Mouse (Mus musculus): ENCODE results near the gene H2-Eb2. TPM values are rescaled to one million over a fixed set of nuclear protein-coding genes. Genes with fewer than 3 reads are reported as not detected.
"Not testable (repeated sequence)": the region's sequence is repeated elsewhere in the genome, so short reads cannot be mapped to it uniquely, and the experiment has no call there.

H2-Eb2 gene
- polyA plus RNA-seq, 1 experiment from 2014 or later, result 0.08 TPM

DNA sequence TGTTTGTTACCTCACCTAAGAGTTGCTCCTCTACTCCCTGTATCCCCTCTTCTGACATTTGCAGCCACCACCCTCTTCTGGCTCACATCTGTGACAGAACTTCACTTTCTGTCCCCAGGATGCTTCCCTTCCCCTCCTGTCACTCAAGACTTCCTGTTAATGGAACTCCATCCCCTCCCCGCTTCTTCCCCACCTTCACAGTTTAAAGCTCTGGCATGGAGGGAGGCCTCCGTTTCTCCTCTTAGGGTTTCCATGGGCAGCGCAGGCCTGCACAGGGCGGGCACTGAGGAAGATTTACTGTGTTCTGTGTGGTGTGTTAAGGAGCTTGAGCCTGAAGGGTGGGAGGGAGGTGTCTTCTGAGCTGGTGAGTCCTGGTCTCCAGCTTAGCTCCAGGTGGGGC lies 17.3 kb upstream of the H2-Eb2 start:
- H3K4me2 ChIP-seq, result no peak overlapping the region
- H3K4me1 ChIP-seq (replicated peaks), result peaks cover 4% of the 10 kb centered on the region
- H3K4me3 ChIP-seq, result no peak overlapping the region
- no peak for ATAC-seq (ENCODE audit: low FRiP score)
- no peaks in the 10 kb centered on the region for H3K9me3 ChIP-seq
- no peak overlapping the region for H3K9ac ChIP-seq
- no peaks in the 10 kb centered on the region for H3K36me3 ChIP-seq
- peaks cover 8% of the 10 kb centered on the region; the same call in 1 of the 2 replicates for H3K27me3 ChIP-seq
- WGBS, result 92% methylated on average over 4 of the region's 4 CpGs
- no peak overlapping the region for H3K27ac ChIP-seq

DNA sequence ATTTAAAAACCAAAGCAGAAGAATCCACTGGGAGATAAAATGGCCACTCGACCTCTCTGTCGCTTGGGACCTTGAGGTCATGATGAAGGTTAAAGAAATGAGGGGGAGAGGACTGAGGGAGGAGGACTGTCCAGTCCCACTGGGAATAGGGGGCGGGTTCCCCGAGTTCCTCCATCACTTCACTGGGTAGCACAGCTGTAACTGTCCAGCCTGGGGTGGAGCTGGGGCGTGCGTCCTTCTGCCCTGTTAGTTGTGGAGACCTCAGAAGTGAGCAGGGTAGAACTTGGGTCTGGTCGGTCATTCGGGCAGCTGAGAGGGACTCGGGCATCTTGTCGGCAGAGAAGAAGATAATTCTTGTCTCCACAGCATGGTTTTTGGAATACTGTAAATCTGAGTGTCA lies 16.2 kb upstream of the H2-Eb2 start:
- H3K27me3 ChIP-seq, result peaks cover 8% of the 10 kb centered on the region; the same call in 1 of the 2 replicates
- peaks cover 4% of the 10 kb centered on the region for H3K4me1 ChIP-seq (replicated peaks)
- peak overlapping the region; percentile 75 for H3K27ac ChIP-seq
- no peaks in the 10 kb centered on the region for H3K9me3 ChIP-seq
- H3K36me3 ChIP-seq, result no peaks in the 10 kb centered on the region
- peak overlapping the region; percentile 78 for H3K9ac ChIP-seq
- peak overlapping the region; percentile 59 for H3K4me3 ChIP-seq
- ATAC-seq (ENCODE audit: low FRiP score), result peak; percentile 44; the same call in 1 of the 2 replicates
- H3K4me2 ChIP-seq, result peak overlapping the region; percentile 68
- 33% methylated on average over 10 of the region's 10 CpGs for WGBS

DNA sequence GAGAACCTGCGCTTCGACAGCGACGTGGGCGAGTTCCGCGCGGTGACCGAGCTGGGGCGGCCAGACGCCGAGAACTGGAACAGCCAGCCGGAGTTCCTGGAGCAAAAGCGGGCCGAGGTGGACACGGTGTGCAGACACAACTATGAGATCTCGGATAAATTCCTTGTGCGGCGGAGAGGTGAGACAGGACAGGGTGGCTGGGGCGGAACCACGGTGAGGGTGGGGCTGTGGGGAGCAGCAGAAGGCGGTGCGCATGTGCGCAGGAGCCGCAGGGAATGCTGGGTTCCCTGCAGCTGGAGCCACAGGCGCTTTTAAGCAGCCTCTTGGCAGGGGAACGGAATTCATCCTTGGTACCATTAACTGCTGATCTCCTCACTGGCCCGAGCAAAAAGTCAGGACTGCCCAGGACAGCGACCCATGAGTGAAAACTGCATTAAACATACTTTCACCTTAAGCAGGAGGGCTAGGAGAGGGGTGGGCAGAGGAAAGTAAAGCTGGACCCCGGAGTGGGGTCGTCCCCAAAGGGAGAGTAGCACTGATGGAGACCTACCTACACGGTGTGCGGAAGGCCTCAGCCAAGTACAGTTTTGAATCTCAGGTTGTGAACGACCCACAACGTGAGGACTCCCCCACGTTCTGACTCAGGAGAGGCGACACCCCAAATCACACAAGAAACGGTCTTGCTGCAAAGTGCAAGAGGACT lies 15.6 kb upstream of the H2-Eb2 start:
- WGBS, result 25% methylated on average over 38 of the region's 38 CpGs
- ATAC-seq (ENCODE audit: low FRiP score), result peak; percentile 90
- Histone ChIP-seq H3K27me3 (peaks cover 8% of the 10 kb centered on the region; the same call in 1 of the 2 replicates), H3K9ac (peak overlapping the region; percentile 78), H3K27ac (peak overlapping the region; percentile 75), H3K4me3 (peak overlapping the region; percentile 59), H3K36me3 (no peaks in the 10 kb centered on the region), H3K9me3 (no peaks in the 10 kb centered on the region), H3K4me2 (peak overlapping the region; percentile 68), H3K4me1 (replicated peaks) (peaks cover 4% of the 10 kb centered on the region)

DNA sequence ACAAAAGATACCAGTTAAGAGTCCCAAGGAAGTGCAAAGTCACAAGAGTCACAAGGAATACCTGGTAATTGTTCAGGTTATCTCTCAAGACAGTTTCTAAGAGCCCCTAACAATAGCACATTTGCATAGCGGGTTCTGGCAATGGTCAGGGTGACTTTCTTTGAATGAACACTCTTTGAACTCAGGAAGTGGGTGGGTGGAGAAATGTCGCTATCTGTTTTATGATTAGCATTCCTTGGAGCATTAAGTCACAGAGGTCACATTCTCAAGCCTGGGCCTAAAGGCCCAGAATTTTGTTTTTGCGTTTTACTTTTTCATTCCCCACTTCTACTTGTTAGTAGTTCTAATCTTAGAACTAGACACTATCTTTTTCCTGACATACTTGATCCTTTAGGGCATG lies 14.9 kb upstream of the H2-Eb2 start:
- H3K9ac ChIP-seq; H3K4me3 ChIP-seq; H3K4me1 ChIP-seq (replicated peaks); ATAC-seq (ENCODE audit: low FRiP score); H3K27me3 ChIP-seq; H3K27ac ChIP-seq; H3K4me2 ChIP-seq; H3K9me3 ChIP-seq; H3K36me3 ChIP-seq: not testable (repeated sequence)
- 87% methylated on average over 3 of the region's 3 CpGs for WGBS

DNA sequence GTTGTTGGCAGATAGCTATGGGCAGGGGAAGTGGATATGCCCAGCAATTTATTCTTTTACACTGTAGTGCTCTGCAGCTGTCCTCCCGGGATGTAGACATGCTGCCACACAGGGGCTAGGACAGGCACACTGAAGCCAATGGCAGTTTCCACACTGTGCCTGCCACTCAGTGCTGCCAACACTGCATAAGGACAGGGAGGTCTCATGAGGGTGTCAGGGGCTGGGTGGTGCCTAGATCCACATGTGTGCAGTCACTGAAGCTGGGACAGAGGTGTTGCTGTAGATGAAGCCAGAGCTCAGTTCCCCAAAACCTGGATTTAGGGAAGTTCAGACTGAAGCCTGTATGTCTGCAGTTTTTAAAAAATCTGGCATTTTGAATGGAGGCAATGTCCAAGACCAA lies 13.3 kb upstream of the H2-Eb2 start:
- WGBS, result 78% methylated on average over 1 of the region's 1 CpGs
- Histone ChIP-seq H3K27me3 (peaks cover 8% of the 10 kb centered on the region; the same call in 1 of the 2 replicates), H3K36me3 (no peaks in the 10 kb centered on the region), H3K9me3 (no peaks in the 10 kb centered on the region), H3K4me1 (replicated peaks) (peaks cover 4% of the 10 kb centered on the region), H3K27ac (no peak overlapping the region), H3K4me2 (no peak overlapping the region), H3K4me3 (no peak overlapping the region), H3K9ac (no peak overlapping the region)
- ATAC-seq (ENCODE audit: low FRiP score), result no peak

DNA sequence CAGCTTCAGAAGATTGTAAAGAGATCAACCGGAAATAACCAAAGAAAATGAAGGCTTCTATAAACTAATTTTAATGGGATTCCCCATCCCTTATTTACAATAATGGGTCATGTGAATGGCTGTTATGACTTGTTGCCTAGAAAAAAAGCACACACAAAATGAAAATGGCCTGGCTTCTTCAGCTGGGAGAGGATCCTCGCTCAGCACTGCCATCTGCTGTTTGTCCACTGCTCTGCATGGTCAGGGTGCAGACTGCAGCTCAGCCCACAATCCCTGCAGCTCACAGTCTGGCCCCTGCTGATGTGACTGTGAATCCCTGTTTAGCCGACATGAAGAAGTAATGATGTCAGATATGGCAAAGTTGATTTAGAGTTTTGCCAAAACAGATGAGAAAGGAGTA lies 12.1 kb upstream of the H2-Eb2 start:
- Histone ChIP-seq H3K36me3 (no peaks in the 10 kb centered on the region), H3K4me1 (replicated peaks) (peaks cover 4% of the 10 kb centered on the region), H3K9ac (no peak overlapping the region), H3K27ac (no peak overlapping the region), H3K4me2 (no peak overlapping the region), H3K4me3 (no peak overlapping the region), H3K9me3 (no peaks in the 10 kb centered on the region), H3K27me3 (no peaks in the 10 kb centered on the region)
- WGBS, result 40% methylated on average over 3 of the region's 3 CpGs
- no peak for ATAC-seq (ENCODE audit: low FRiP score)

DNA sequence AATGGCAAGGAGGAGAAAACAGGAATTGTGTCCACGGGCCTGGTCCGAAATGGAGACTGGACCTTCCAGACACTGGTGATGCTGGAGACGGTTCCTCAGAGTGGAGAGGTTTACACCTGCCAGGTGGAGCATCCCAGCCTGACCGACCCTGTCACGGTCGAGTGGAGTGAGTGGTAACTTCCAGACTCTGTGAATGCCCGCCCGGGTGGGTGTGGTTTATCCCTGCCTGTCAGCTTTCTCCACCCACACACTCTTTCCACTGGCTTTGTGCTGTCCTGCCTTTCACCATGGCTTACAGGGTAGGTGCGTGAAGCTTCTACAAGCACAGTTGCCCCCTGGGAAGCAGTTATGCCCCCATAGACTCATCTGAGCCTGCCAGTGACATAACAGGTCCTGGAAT lies 11.2 kb upstream of the H2-Eb2 start:
- Histone ChIP-seq H3K27me3 (no peaks in the 10 kb centered on the region), H3K4me1 (replicated peaks) (peaks cover under 1% of the 10 kb centered on the region), H3K9me3 (no peaks in the 10 kb centered on the region), H3K36me3 (no peaks in the 10 kb centered on the region), H3K9ac (no peak overlapping the region), H3K4me3 (no peak overlapping the region), H3K27ac (no peak overlapping the region), H3K4me2 (no peak overlapping the region)
- no peak for ATAC-seq (ENCODE audit: low FRiP score)
- WGBS, result 82% methylated on average over 9 of the region's 9 CpGs

DNA sequence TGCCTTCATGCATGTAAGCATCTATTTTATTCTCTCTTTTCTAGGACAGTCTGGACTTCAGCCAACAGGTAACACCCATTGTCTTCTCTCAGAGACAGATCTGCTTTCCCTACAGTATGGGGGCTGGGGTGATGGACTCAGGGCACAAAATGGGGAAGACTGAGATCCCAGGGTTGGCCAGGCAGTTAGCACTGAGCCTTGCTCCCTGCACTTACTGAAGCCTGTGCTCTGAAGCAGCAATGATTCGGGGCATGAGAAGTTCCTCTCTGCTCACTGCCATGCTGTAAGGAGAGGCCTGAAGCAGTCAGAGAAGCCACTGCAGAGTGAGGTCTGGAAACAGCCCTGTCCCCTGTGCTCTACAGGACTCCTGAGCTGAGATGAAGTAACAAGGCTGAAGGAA lies 10.0 kb upstream of the H2-Eb2 start:
- no peak for ATAC-seq (ENCODE audit: low FRiP score)
- Histone ChIP-seq H3K9me3 (no peaks in the 10 kb centered on the region), H3K4me1 (replicated peaks) (no peaks in the 10 kb centered on the region), H3K27me3 (no peaks in the 10 kb centered on the region), H3K36me3 (no peaks in the 10 kb centered on the region), H3K27ac (no peak overlapping the region), H3K4me3 (no peak overlapping the region), H3K9ac (no peak overlapping the region), H3K4me2 (no peak overlapping the region)
- 81% methylated on average over 1 of the region's 1 CpGs for WGBS

DNA sequence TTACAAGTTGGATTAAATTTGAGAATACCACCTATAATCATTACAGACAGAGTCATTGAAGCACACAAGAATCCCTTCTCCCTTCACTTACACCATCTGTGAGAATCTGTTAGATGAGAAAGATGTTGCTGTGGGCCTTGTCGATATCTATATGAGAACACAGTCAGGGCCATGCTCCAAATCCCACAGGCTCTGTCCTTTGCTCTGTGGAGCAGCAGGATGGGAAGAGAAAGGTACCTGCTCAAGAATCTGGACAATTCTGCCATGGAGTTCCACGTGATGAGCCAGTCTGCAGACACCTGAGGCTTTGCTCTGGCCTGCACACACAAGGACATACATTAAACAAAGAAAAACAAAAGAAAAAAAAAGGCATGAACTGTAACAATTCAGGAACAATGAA lies 8.8 kb upstream of the H2-Eb2 start:
- H3K4me2 ChIP-seq, result no peak overlapping the region
- H3K27me3 ChIP-seq, result no peaks in the 10 kb centered on the region
- H3K4me3 ChIP-seq, result no peak overlapping the region
- no peaks in the 10 kb centered on the region for H3K9me3 ChIP-seq
- ATAC-seq (ENCODE audit: low FRiP score), result no peak
- WGBS, result 80% methylated on average over 2 of the region's 2 CpGs
- no peaks in the 10 kb centered on the region for H3K36me3 ChIP-seq
- no peaks in the 10 kb centered on the region for H3K4me1 ChIP-seq (replicated peaks)
- no peak overlapping the region for H3K9ac ChIP-seq
- no peak overlapping the region for H3K27ac ChIP-seq

DNA sequence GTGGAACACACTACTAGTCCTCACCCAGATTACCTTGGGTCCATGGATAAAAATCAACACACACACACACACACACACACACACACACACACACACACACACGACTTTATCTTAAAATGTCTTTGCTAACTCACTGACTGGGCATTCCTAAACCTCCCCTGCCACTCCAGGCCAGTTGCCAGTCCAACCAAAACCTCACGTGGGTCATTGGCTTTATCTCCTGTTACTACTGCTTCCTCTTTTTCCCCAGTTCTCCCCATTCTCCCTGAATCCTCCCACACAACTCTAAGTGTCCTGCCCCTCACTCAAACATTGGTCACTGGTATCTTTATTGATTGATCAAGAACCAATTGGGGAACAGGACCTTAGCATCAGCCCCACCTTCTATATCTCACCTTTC lies 8.2 kb upstream of the H2-Eb2 start:
- Histone ChIP-seq H3K4me3 (no peak overlapping the region), H3K4me2 (no peak overlapping the region), H3K4me1 (replicated peaks) (no peaks in the 10 kb centered on the region), H3K9me3 (no peaks in the 10 kb centered on the region), H3K27ac (no peak overlapping the region), H3K36me3 (no peaks in the 10 kb centered on the region), H3K9ac (no peak overlapping the region), H3K27me3 (no peaks in the 10 kb centered on the region)
- ATAC-seq (ENCODE audit: low FRiP score), result no peak
- 47% methylated on average over 2 of the region's 2 CpGs for WGBS

DNA sequence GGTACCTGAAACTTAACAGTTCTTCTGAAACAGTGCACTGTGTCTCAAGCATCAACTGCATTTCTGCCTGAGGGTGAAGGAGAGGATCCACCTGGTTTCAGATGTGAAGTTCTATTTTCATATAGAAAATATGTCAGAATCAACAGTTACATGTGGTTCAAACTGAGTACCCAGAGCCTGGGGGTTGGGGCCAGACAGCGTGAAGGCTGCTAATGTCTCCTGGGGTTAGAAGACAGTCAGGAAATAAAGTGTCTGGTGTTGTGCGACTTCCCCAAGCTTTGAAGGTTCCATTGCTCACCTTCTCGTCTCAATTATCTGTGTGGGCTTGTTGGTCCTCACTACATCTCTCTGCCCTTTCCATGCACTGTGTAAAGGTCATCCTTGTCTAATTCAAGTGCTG lies 908 bp downstream of the H2-Eb2 start:
- H3K27me3 ChIP-seq, result no peaks in the 10 kb centered on the region
- H3K4me1 ChIP-seq (replicated peaks), result no peaks in the 10 kb centered on the region
- no peaks in the 10 kb centered on the region for H3K9me3 ChIP-seq
- no peak for ATAC-seq (ENCODE audit: low FRiP score)
- WGBS, result 71% methylated on average over 3 of the region's 3 CpGs
- H3K9ac ChIP-seq, result no peak overlapping the region
- no peak overlapping the region for H3K4me3 ChIP-seq
- H3K27ac ChIP-seq, result no peak overlapping the region
- H3K4me2 ChIP-seq, result no peak overlapping the region
- H3K36me3 ChIP-seq, result no peaks in the 10 kb centered on the region

DNA sequence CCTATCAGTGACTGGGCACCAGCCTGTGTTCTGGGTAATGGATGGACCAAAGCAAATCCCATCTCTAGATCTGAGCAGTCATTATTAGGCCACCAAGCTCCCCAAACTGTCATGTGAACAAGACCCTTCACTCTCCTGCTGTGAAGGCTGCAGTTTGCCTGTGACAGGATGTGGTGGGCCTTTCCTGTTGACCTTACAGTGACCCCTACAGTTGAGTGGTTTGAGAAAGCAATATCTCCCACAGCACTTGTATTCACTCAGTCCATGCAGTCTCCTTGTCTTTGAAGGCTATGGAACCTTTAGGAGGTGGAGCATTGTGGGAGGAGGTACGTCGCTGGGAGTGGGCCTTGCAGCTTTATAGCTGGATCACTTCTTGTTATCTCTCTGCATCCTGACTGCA lies 4.3 kb downstream of the H2-Eb2 start:
- Histone ChIP-seq H3K27ac (no peak overlapping the region), H3K4me3 (no peak overlapping the region), H3K27me3 (no peaks in the 10 kb centered on the region), H3K4me1 (replicated peaks) (no peaks in the 10 kb centered on the region), H3K9ac (no peak overlapping the region), H3K36me3 (no peaks in the 10 kb centered on the region), H3K9me3 (no peaks in the 10 kb centered on the region), H3K4me2 (no peak overlapping the region)
- ATAC-seq (ENCODE audit: low FRiP score), result no peak
- WGBS, result 64% methylated on average over 2 of the region's 2 CpGs

DNA sequence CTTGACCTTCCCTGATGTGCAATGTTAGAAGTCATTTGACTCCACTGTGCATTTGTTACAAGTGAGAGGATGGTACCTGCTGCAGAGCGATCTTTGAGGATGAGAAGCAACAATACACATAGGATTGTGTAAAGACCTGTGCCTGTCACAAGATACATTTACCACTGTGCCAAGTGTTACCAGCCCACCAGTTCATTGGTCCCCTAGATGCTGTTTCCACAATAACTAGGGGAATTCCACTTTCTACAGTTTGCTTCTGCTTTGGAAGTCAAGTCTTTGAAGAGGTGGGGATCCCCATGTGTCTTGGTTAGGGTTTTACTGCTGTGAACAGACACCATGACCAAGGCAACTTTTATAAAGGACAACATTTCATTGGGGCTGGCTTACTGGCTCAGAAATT lies 5.7 kb downstream of the H2-Eb2 start:
- H3K27me3 ChIP-seq, result peaks cover 3% of the 10 kb centered on the region; the same call in 1 of the 2 replicates
- H3K27ac ChIP-seq, result no peak overlapping the region
- no peaks in the 10 kb centered on the region for H3K4me1 ChIP-seq (replicated peaks)
- 92% methylated on average over 1 of the region's 1 CpGs for WGBS
- no peak overlapping the region for H3K9ac ChIP-seq
- ATAC-seq (ENCODE audit: low FRiP score), result no peak
- H3K4me2 ChIP-seq, result no peak overlapping the region
- no peaks in the 10 kb centered on the region for H3K36me3 ChIP-seq
- H3K4me3 ChIP-seq, result no peak overlapping the region
- no peaks in the 10 kb centered on the region for H3K9me3 ChIP-seq

Data from hindbrain, embryonic 13.5 days (tissue).